Mouse (Mus musculus): ENCODE data around the gene Otoa. TPM values are rescaled to one million over a fixed set of nuclear protein-coding genes. Genes with fewer than 3 reads are reported as not detected.
A peak's percentile ranks its signal among the peaks of the same experiment; 100 is the strongest.

Otoa gene
- total RNA-seq (2014; rRNA removed), result 0.31 and 0.48 TPM in 2 replicates
- 0.16 and 0.33 TPM in 2 replicates for polyA plus RNA-seq (2015; fragmentation: Nextera tagmentation; extraction: Ambion mirVana)

GRCm38 (mm10) chr7:121081350-121081749 lies at the start of gene Otoa:
Gene Otoa (plus strand): TSS chr7:121081650.
- Histone ChIP-seq H3K27ac (ENCODE audit: low read depth, low read length) (no peak within 1 kb of the TSS), H3K27me3 (ENCODE audit: insufficient read depth, low read length) (no peaks in the 10 kb centered on the region), H3K9ac (no peak within 1 kb of the TSS), H3K4me2 (ENCODE audit: low read depth) (no peak within 1 kb of the TSS), H3K4me1 (ENCODE audit: insufficient read depth) (no peaks in the 10 kb centered on the region), H3K36me3 (ENCODE audit: insufficient read depth) (peaks cover 12% of the 10 kb centered on the region), H3K9me3 (ENCODE audit: low read length) (no peaks in the 10 kb centered on the region), H3K4me3 (ENCODE audit: low read depth, low read length) (no peak within 1 kb of the TSS)
- ATAC-seq (no peak), DNase-seq (no peak)
- TF ChIP-seq CTCF (IDR thresholded peaks at IDR 0.05; ENCODE audit: low read depth), result no peak
- whole genome bisulfite sequencing, result 93% methylated on average over 4 of the region's 4 CpGs

GRCm38 (mm10) chr7:121033856-121034652 lies 47.4 kb upstream of the Otoa start, which contains the start of gene Mettl9:
Gene Mettl9 (plus strand): TSS chr7:121034445.
- peaks cover 4% of the 10 kb centered on the region; the same call in 1 of the 2 replicates for H3K27me3 ChIP-seq (ENCODE audit: insufficient read depth, low read length)
- no peaks in the 10 kb centered on the region for H3K9me3 ChIP-seq (ENCODE audit: low read length)
- 5% methylated on average over 40 of the region's 43 CpGs for WGBS
- TF ChIP-seq CTCF (IDR thresholded peaks at IDR 0.05; ENCODE audit: low read depth), result peak; percentile 42; the same call in 1 of the 2 replicates
- H3K27ac ChIP-seq (ENCODE audit: low read depth, low read length), result peak within 1 kb of the TSS; percentile 94
- peak within 1 kb of the TSS; percentile 96 for H3K9ac ChIP-seq
- H3K4me1 ChIP-seq (ENCODE audit: insufficient read depth), result peaks cover 8% of the 10 kb centered on the region
- DNase-seq (peak; percentile 99), ATAC-seq (peak; percentile 98)
- no peaks in the 10 kb centered on the region for H3K36me3 ChIP-seq (ENCODE audit: insufficient read depth)
- H3K4me3 ChIP-seq (ENCODE audit: low read depth, low read length), result peak within 1 kb of the TSS; percentile 96
- peak within 1 kb of the TSS; percentile 73 for H3K4me2 ChIP-seq (ENCODE audit: low read depth)

- TF ChIP-seq CTCF (IDR thresholded peaks at IDR 0.05; ENCODE audit: low read depth), result no peak
- DNase-seq (no peak), ATAC-seq (peak; percentile 68)
- H3K9ac ChIP-seq, result peak overlapping the region; percentile 96
- no peaks in the 10 kb centered on the region for H3K9me3 ChIP-seq (ENCODE audit: low read length)
- H3K36me3 ChIP-seq (ENCODE audit: insufficient read depth), result no peaks in the 10 kb centered on the region
- peak overlapping the region; percentile 94 for H3K27ac ChIP-seq (ENCODE audit: low read depth, low read length)
- peak overlapping the region; percentile 96 for H3K4me3 ChIP-seq (ENCODE audit: low read depth, low read length)
- H3K4me2 ChIP-seq (ENCODE audit: low read depth), result peak overlapping the region; percentile 73
- WGBS, result 3% methylated on average over 40 of the region's 63 CpGs
- H3K27me3 ChIP-seq (ENCODE audit: insufficient read depth, low read length), result 0 out of 2 replicates have a peak, but pooled peaks cover 4% of the 10 kb centered on the region
- H3K4me1 ChIP-seq (ENCODE audit: insufficient read depth), result peaks cover 8% of the 10 kb centered on the region
These were observed 46.7 kb upstream of the Otoa start for GRCm38 (mm10) chr7:121034701-121035141.

- H3K9me3 ChIP-seq (ENCODE audit: low read length), result no peaks in the 10 kb centered on the region
- under 1% methylated on average over 21 of the region's 24 CpGs for WGBS
- 0 out of 2 replicates have a peak, but pooled peaks cover 4% of the 10 kb centered on the region for H3K27me3 ChIP-seq (ENCODE audit: insufficient read depth, low read length)
- peak; percentile 63 for DNase-seq
- peak overlapping the region; percentile 94 for H3K27ac ChIP-seq (ENCODE audit: low read depth, low read length)
- peak; percentile 8 for ATAC-seq
- no peaks in the 10 kb centered on the region for H3K36me3 ChIP-seq (ENCODE audit: insufficient read depth)
- H3K4me1 ChIP-seq (ENCODE audit: insufficient read depth), result peaks cover 8% of the 10 kb centered on the region
- H3K4me3 ChIP-seq (ENCODE audit: low read depth, low read length), result peak overlapping the region; percentile 96
- peak overlapping the region; percentile 73 for H3K4me2 ChIP-seq (ENCODE audit: low read depth)
- H3K9ac ChIP-seq, result peak overlapping the region; percentile 96
- TF ChIP-seq CTCF (IDR thresholded peaks at IDR 0.05; ENCODE audit: low read depth), result no peak
These were observed 46.2 kb upstream of the Otoa start for GRCm38 (mm10) chr7:121035161-121035721.

GRCm38 (mm10) chr7:121040595-121040994 lies 40.9 kb upstream of the Otoa start:
- Histone ChIP-seq H3K4me2 (ENCODE audit: low read depth) (no peak overlapping the region), H3K4me3 (ENCODE audit: low read depth, low read length) (no peak overlapping the region), H3K36me3 (ENCODE audit: insufficient read depth) (no peaks in the 10 kb centered on the region), H3K4me1 (ENCODE audit: insufficient read depth) (peaks cover 8% of the 10 kb centered on the region), H3K27me3 (ENCODE audit: insufficient read depth, low read length) (no peaks in the 10 kb centered on the region), H3K9me3 (ENCODE audit: low read length) (no peaks in the 10 kb centered on the region), H3K27ac (ENCODE audit: low read depth, low read length) (no peak overlapping the region), H3K9ac (no peak overlapping the region)
- DNase-seq (no peak), ATAC-seq (no peak)
- TF ChIP-seq CTCF (IDR thresholded peaks at IDR 0.05; ENCODE audit: low read depth), result no peak
- WGBS, result 88% methylated on average over 4 of the region's 4 CpGs

- Histone ChIP-seq H3K4me1 (ENCODE audit: insufficient read depth) (peaks cover 8% of the 10 kb centered on the region; the same call in 1 of the 2 replicates), H3K27me3 (ENCODE audit: insufficient read depth, low read length) (no peaks in the 10 kb centered on the region), H3K9ac (no peak overlapping the region), H3K36me3 (ENCODE audit: insufficient read depth) (no peaks in the 10 kb centered on the region), H3K9me3 (ENCODE audit: low read length) (no peaks in the 10 kb centered on the region), H3K4me3 (ENCODE audit: low read depth, low read length) (no peak overlapping the region), H3K27ac (ENCODE audit: low read depth, low read length) (no peak overlapping the region), H3K4me2 (ENCODE audit: low read depth) (no peak overlapping the region)
- WGBS, result 82% methylated on average over 1 of the region's 1 CpGs
- TF ChIP-seq CTCF (IDR thresholded peaks at IDR 0.05; ENCODE audit: low read depth), result no peak
- ATAC-seq (no peak), DNase-seq (no peak)
These were observed 39.5 kb upstream of the Otoa start for GRCm38 (mm10) chr7:121041989-121042388.

GRCm38 (mm10) chr7:121043004-121043403 lies 38.4 kb upstream of the Otoa start:
- ATAC-seq (no peak), DNase-seq (no peak)
- Histone ChIP-seq H3K27ac (ENCODE audit: low read depth, low read length) (no peak overlapping the region), H3K4me3 (ENCODE audit: low read depth, low read length) (no peak overlapping the region), H3K36me3 (ENCODE audit: insufficient read depth) (no peaks in the 10 kb centered on the region), H3K4me2 (ENCODE audit: low read depth) (no peak overlapping the region), H3K9ac (no peak overlapping the region), H3K9me3 (ENCODE audit: low read length) (no peaks in the 10 kb centered on the region), H3K4me1 (ENCODE audit: insufficient read depth) (peaks cover 2% of the 10 kb centered on the region; the same call in 1 of the 2 replicates), H3K27me3 (ENCODE audit: insufficient read depth, low read length) (no peaks in the 10 kb centered on the region)
- TF ChIP-seq CTCF (IDR thresholded peaks at IDR 0.05; ENCODE audit: low read depth), result no peak
- WGBS, result 96% methylated on average over 3 of the region's 3 CpGs
